Mouse (Mus musculus) ES-E14 (cell line): ENCODE measurements around the gene Clcnkb. TPM values are rescaled to one million over a fixed set of nuclear protein-coding genes. Genes with fewer than 3 reads are reported as not detected.

Source experiments
- DNase-seq: peaks from one replicate; pipeline ENCODE4 v3.0.0-alpha.2; 2013; ENCODE audit warnings: low read depth, low spot score
- H3K27ac ChIP-seq: 2 replicates; pipeline ENCODE4 v1.5.1; 2012; ENCODE audit warnings: low read depth, mild to moderate bottlenecking, low read length, moderate library complexity, mixed read lengths; ENCODE audit not compliant: poor library complexity, insufficient read depth, severe bottlenecking
- H3K36me3 ChIP-seq: 2 replicates; pipeline ENCODE4 v1.6.1; 2012; ENCODE audit warnings: mild to moderate bottlenecking, low read length, moderate library complexity, mixed read lengths; ENCODE audit not compliant: control insufficient read depth, poor library complexity, insufficient read depth, severe bottlenecking
- H3K4me1 ChIP-seq, 2 experiments: fragments of 150-350 bp in 1 of 2; sonication (generic) in 1 of 2; 2 replicates each; pipeline ENCODE4 v1.6.1; 2012; ENCODE audit warnings: low read length in 2 of 2, mild to moderate bottlenecking in 1 of 2, mixed read lengths in 1 of 2; ENCODE audit not compliant: control insufficient read depth in 2 of 2, insufficient read depth in 2 of 2, poor library complexity in 1 of 2
- H3K4me3 ChIP-seq, 2 experiments: fragments of 150-350 bp in 1 of 2; sonication (generic) in 1 of 2; 2 replicates each; pipeline ENCODE4 v1.5.1; 2012; ENCODE audit warnings: low read length in 2 of 2, low read depth in 1 of 2, mild to moderate bottlenecking in 1 of 2, mixed read lengths in 1 of 2; ENCODE audit not compliant: insufficient read depth in 1 of 2, poor library complexity in 1 of 2, severe bottlenecking in 1 of 2
- H3K9ac ChIP-seq: 2 replicates; pipeline ENCODE4 v1.6.1; 2012; ENCODE audit warnings: low read depth, mild to moderate bottlenecking, low read length, mixed read lengths; ENCODE audit not compliant: poor library complexity, insufficient read depth, severe bottlenecking
- H3K9me3 ChIP-seq: fragments of 150-350 bp; sonication (generic); 2 replicates; pipeline ENCODE4 v1.6.1; 2012; ENCODE audit warnings: low read depth, mild to moderate bottlenecking, low read length; ENCODE audit not compliant: control insufficient read depth, insufficient read depth
- CHD2 ChIP-seq: IDR thresholded peaks from 2 replicates; pipeline ENCODE4 v1.6.1; 2014; ENCODE audit warnings: mild to moderate bottlenecking, low read depth, low read length, inconsistent platforms
- HCFC1 ChIP-seq: IDR thresholded peaks from 2 replicates; pipeline ENCODE4 v1.6.1; 2012; ENCODE audit warnings: low read length, inconsistent platforms, borderline replicate concordance; ENCODE audit not compliant: insufficient read depth
- MAFK ChIP-seq: IDR thresholded peaks from 2 replicates; pipeline ENCODE4 v1.6.1; 2014; ENCODE audit warnings: mild to moderate bottlenecking, low read depth, low read length, inconsistent platforms; ENCODE audit not compliant: insufficient read depth
- ZC3H11A ChIP-seq: IDR thresholded peaks from 2 replicates; pipeline ENCODE4 v1.6.1; 2012; ENCODE audit warnings: low read depth, mild to moderate bottlenecking, inconsistent platforms, low read length, borderline replicate concordance
- ZNF384 ChIP-seq: IDR thresholded peaks from 2 replicates; pipeline ENCODE4 v1.6.1; 2012; ENCODE audit warnings: low read depth, low read length, inconsistent platforms
- in situ Hi-C, 2 experiments: fragments of 600-800 bp; cut with MboI; formaldehyde crosslinking; loops; one replicate each; pipeline ENCODE4 v1.15.1; 2025; ENCODE audit warnings: low sequenced_read_pairs in 2 of 2, inconsistent platforms in 1 of 2; ENCODE audit not compliant: unreplicated experiment in 2 of 2
- total RNA-seq: library from RNA; depleted of rRNA; stranded (reverse); fragments of 300-350 nt; gene quantifications from 2 replicates; pipeline ENCODE4 v1.2.3, GENCODE M21; 2012

Clcnkb gene
- total RNA-seq, 1 experiment = 1.6 TPM

- Histone ChIP-seq H3K9ac (no peak overlapping the region), H3K4me1 (peaks cover 2 to 12% of the 10 kb centered on the region in 2 experiments; a peak in 2 of 4 replicates), H3K27ac (0 out of 2 replicates have a peak overlapping the region, but pooled peaks have one; percentile 2), H3K9me3 (no peaks in the 10 kb centered on the region), H3K36me3 (no peaks in the 10 kb centered on the region), H3K4me3 (no peak overlapping the region)
- TF ChIP-seq ZC3H11A (no peak), CHD2 (no peak), MAFK (no peak), ZNF384 (no peak), HCFC1 (no peak)
- peak; percentile 83 for DNase-seq
- in situ Hi-C loops = no loop called here
These were observed 25.1 kb upstream of the Clcnkb start for GRCm38 (mm10) chr4:141440877-141441276.

GRCm38 (mm10) chr4:141439083-141439803, 23.4 kb upstream of the Clcnkb start:
- in situ Hi-C loops = no loop called here
- DNase-seq = no peak

GRCm38 (mm10) chr4:141435974-141436373, 20.2 kb upstream of the Clcnkb start, which contains the start of gene Srarp:
Srarp (minus strand) TSS chr4:141436105.
- Histone ChIP-seq H3K4me1 (peaks cover 2 to 6% of the 10 kb centered on the region in 2 experiments; a peak in 2 of 4 replicates), H3K9ac (no peak within 1 kb of the TSS), H3K4me3 (no peak within 1 kb of the TSS), H3K27ac (no peak within 1 kb of the TSS), H3K9me3 (no peaks in the 10 kb centered on the region), H3K36me3 (no peaks in the 10 kb centered on the region)
- no peak for TF ChIP-seq HCFC1
- TF ChIP-seq ZNF384 = no peak
- TF ChIP-seq MAFK = no peak
- TF ChIP-seq CHD2 = no peak
- no peak for TF ChIP-seq ZC3H11A
- no peak for DNase-seq
- in situ Hi-C loops = no loop called here

More at GRCm38 (mm10) chr4:141439083-141439803, 23.4 kb upstream of the Clcnkb start:
- Histone ChIP-seq H3K27ac (peak overlapping the region; percentile 80), H3K36me3 (no peaks in the 10 kb centered on the region), H3K9me3 (no peaks in the 10 kb centered on the region), H3K9ac (no peak overlapping the region; the same call in 1 of the 2 replicates), H3K4me3 (no peak overlapping the region), H3K4me1 (peaks cover 2 to 8% of the 10 kb centered on the region in 2 experiments; a peak in 2 of 4 replicates)
- no peak for TF ChIP-seq HCFC1
- TF ChIP-seq MAFK = no peak
- TF ChIP-seq CHD2 = no peak
- TF ChIP-seq ZNF384 = peak; percentile 65; the same call in 1 of the 2 replicates

GRCm38 (mm10) chr4:141433191-141433590, 17.4 kb upstream of the Clcnkb start:
- TF ChIP-seq HCFC1 (no peak), MAFK (no peak), ZNF384 (no peak), ZC3H11A (no peak), CHD2 (no peak)
- in situ Hi-C loops = no loop called here
- no peak overlapping the region; a peak in 1 of 4 replicates for H3K4me3 ChIP-seq
- DNase-seq = no peak
- H3K9ac ChIP-seq = no peak overlapping the region
- H3K4me1 ChIP-seq = no peaks in the 10 kb centered on the region
- no peaks in the 10 kb centered on the region for H3K36me3 ChIP-seq
- H3K9me3 ChIP-seq = no peaks in the 10 kb centered on the region
- H3K27ac ChIP-seq = no peak overlapping the region
